Mouse (Mus musculus) C2C12 (cell line): ENCODE results near the gene Nme4. TPM values are rescaled to one million over a fixed set of nuclear protein-coding genes. Genes with fewer than 3 reads are reported as not detected.
A peak's percentile ranks its signal among the peaks of the same experiment; 100 is the strongest.

Experiments
- H3K27me3 ChIP-seq: one replicate; pipeline ENCODE4 v1.6.1; 2011; ENCODE audit not compliant: control insufficient read depth, insufficient read depth, insufficient read length
- H3K36me3 ChIP-seq: one replicate; pipeline ENCODE4 v1.6.1; 2011; ENCODE audit not compliant: control insufficient read depth, insufficient read depth
- H3K4me3 ChIP-seq: one replicate; pipeline ENCODE4 v1.5.1; 2011; ENCODE audit warnings: mild to moderate bottlenecking, control low read depth; ENCODE audit not compliant: poor library complexity, insufficient read depth, severe bottlenecking
- H3K79me2 ChIP-seq: one replicate; pipeline ENCODE4 v1.6.1; 2011; ENCODE audit not compliant: control insufficient read depth, insufficient read depth
- H3K79me3 ChIP-seq: one replicate; pipeline ENCODE4 v1.6.1; 2011; ENCODE audit warnings: low read depth, control low read depth
- H3ac ChIP-seq: one replicate; pipeline ENCODE3; 2011; ENCODE audit warnings: low read depth; ENCODE audit not compliant: control insufficient read depth, insufficient read length
- CEBPB ChIP-seq: IDR thresholded peaks from one replicate; pipeline ENCODE4 v1.6.1; 2011; ENCODE audit warnings: low read depth, mild to moderate bottlenecking, control low read depth, moderate library complexity
- CTCF ChIP-seq: IDR thresholded peaks from one replicate; pipeline ENCODE4 v1.5.1; 2011; ENCODE audit not compliant: control insufficient read depth, insufficient read depth, insufficient read length
- FOSL1 ChIP-seq: IDR thresholded peaks from one replicate; pipeline ENCODE4 v1.8.0; 2011; ENCODE audit warnings: mild to moderate bottlenecking, low read length; ENCODE audit not compliant: poor library complexity, insufficient read depth, severe bottlenecking
- MAX ChIP-seq: IDR thresholded peaks from one replicate; pipeline ENCODE4 v1.6.1; 2011; ENCODE audit warnings: mild to moderate bottlenecking, control low read depth
- MYOD1 ChIP-seq: IDR thresholded peaks from one replicate; pipeline ENCODE4 v1.6.1; 2011; ENCODE audit warnings: low read depth; ENCODE audit not compliant: control insufficient read depth, insufficient read length
- MYOG ChIP-seq: IDR thresholded peaks from one replicate; pipeline ENCODE4 v1.6.1; 2011; ENCODE audit not compliant: control insufficient read depth, insufficient read length; ENCODE audit errors: extremely low read depth
- USF1 ChIP-seq: IDR thresholded peaks from one replicate; pipeline ENCODE4 v1.6.1; 2011; ENCODE audit warnings: low read depth, mild to moderate bottlenecking, control low read depth, moderate library complexity
- long read RNA-seq, 2 experiments: library from polyadenylated mRNA; unstranded; transcript quantifications; one replicate each; pipeline ENCODE4 v2.0.0; 2019 to 2020
- polyA plus RNA-seq: library from polyadenylated mRNA; unstranded; fragments of >200 nt; fragmentation: generic; extraction: Trizol; gene quantifications from one replicate; pipeline ENCODE4 v1.2.1, GENCODE M21; 2012; ENCODE audit warnings: missing spikeins

The Nme4 gene
- 34.0 TPM for polyA plus RNA-seq
- long read RNA-seq, experiment 1, transcript Nme4-201 (5 exons, 1,006 nt), result major isoform, 12 of 15 reads
- long read RNA-seq, experiment 1, partial matches to known transcripts, result 3 of 15 reads
- long read RNA-seq, experiment 1, other reads (novel, unspliced or antisense), result 0 of 15 reads
- long read RNA-seq, experiment 2, partial matches to known transcripts, result 0 of 3 reads
- long read RNA-seq, experiment 2, other reads (novel, unspliced or antisense), result 1 of 3 reads

GRCm38 (mm10) chr17:26095121-26095740 lies at the start of gene Nme4:
TSS of gene Nme4 (minus strand) at chr17:26095602.
- TF ChIP-seq CEBPB (no peak), CTCF (no peak), MYOD1 (no peak), FOSL1 (no peak), MAX (peak; percentile 44), MYOG (no peak), USF1 (peak; percentile 3)
- Histone ChIP-seq H3K4me3 (peak within 1 kb of the TSS; percentile 37), H3K36me3 (no peaks in the 10 kb centered on the region), H3K27me3 (no peaks in the 10 kb centered on the region), H3K79me2 (no peaks in the 10 kb centered on the region), H3K79me3 (no peaks in the 10 kb centered on the region), H3ac (peak within 1 kb of the TSS; percentile 74)

GRCm38 (mm10) chr17:26143386-26143785 lies 48.0 kb upstream of the Nme4 start:
- Histone ChIP-seq H3K79me3 (peaks cover 90% of the 10 kb centered on the region), H3K79me2 (peaks cover 97% of the 10 kb centered on the region), H3K27me3 (no peaks in the 10 kb centered on the region), H3K36me3 (peaks cover 58% of the 10 kb centered on the region), H3ac (no peak overlapping the region), H3K4me3 (no peak overlapping the region)
- TF ChIP-seq MYOD1, result no peak
- TF ChIP-seq MYOG, result no peak
- TF ChIP-seq CTCF, result no peak
- TF ChIP-seq MAX, result no peak
- no peak for TF ChIP-seq CEBPB
- TF ChIP-seq FOSL1, result no peak
- no peak for TF ChIP-seq USF1

GRCm38 (mm10) chr17:26142796-26143195 lies 47.4 kb upstream of the Nme4 start:
- H3K79me2 ChIP-seq, result peaks cover 92% of the 10 kb centered on the region
- peaks cover 52% of the 10 kb centered on the region for H3K36me3 ChIP-seq
- H3K27me3 ChIP-seq, result no peaks in the 10 kb centered on the region
- no peak overlapping the region for H3K4me3 ChIP-seq
- no peak overlapping the region for H3ac ChIP-seq
- H3K79me3 ChIP-seq, result peaks cover 84% of the 10 kb centered on the region
- TF ChIP-seq MYOG, result no peak
- no peak for TF ChIP-seq USF1
- no peak for TF ChIP-seq FOSL1
- no peak for TF ChIP-seq CEBPB
- no peak for TF ChIP-seq MYOD1
- no peak for TF ChIP-seq MAX
- TF ChIP-seq CTCF, result no peak

- H3K79me2 ChIP-seq, result peaks cover 53% of the 10 kb centered on the region
- peaks cover 48% of the 10 kb centered on the region for H3K79me3 ChIP-seq
- no peaks in the 10 kb centered on the region for H3K27me3 ChIP-seq
- H3ac ChIP-seq, result peak overlapping the region; percentile 97
- peaks cover 17% of the 10 kb centered on the region for H3K36me3 ChIP-seq
- H3K4me3 ChIP-seq, result peak overlapping the region; percentile 65
- TF ChIP-seq FOSL1, result no peak
- no peak for TF ChIP-seq CEBPB
- TF ChIP-seq USF1, result no peak
- TF ChIP-seq CTCF, result no peak
- TF ChIP-seq MAX, result no peak
- no peak for TF ChIP-seq MYOD1
- no peak for TF ChIP-seq MYOG
These were observed 43.5 kb upstream of the Nme4 start for GRCm38 (mm10) chr17:26138901-26139381.

GRCm38 (mm10) chr17:26138239-26138836 lies 42.9 kb upstream of the Nme4 start, which contains the start of gene Axin1:
TSS of gene Axin1 (plus strand) at chr17:26138688.
- TF ChIP-seq MAX, result peak; percentile 70
- TF ChIP-seq USF1, result no peak
- TF ChIP-seq CTCF, result peak; percentile 34
- Histone ChIP-seq H3K36me3 (peaks cover 11% of the 10 kb centered on the region), H3ac (peak within 1 kb of the TSS; percentile 97), H3K4me3 (peak within 1 kb of the TSS; percentile 65), H3K79me2 (peaks cover 47% of the 10 kb centered on the region), H3K27me3 (no peaks in the 10 kb centered on the region), H3K79me3 (peaks cover 42% of the 10 kb centered on the region)
